Mouse (Mus musculus): ENCODE results near the gene Gnb1l. TPM values are rescaled to one million over a fixed set of nuclear protein-coding genes. Genes with fewer than 3 reads are reported as not detected.

Gnb1l gene
- 1 to 10 TPM; 6.0 to 6.7 TPM for total RNA-seq (2021)

DNA sequence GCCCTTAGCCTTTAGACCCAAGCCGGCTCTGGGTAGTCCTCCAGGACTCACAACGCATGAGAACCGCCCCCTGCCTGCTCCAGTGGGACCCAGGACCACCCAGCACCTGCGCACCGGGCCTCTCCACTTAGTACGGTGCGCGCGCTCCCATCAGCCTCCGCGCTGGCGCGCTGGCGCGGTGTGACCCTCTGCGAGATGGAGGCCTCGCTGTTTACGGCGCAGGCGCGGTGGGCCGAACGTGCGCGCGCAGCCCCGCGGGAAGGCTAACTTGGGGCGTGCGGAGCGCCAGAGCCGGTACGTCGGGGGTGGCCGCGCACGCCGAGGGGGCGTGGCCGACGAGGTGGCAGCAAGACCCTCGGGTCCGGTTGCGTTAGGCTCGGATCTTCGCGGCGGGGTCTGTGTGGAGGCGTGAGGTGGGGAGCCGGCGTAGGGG, at the start of gene Gnb1l, which contains the start of gene Rtl10:
Gene Gnb1l (plus strand): TSS at position 156 of the 433 bp plus-strand sequence.
Gene Rtl10 (plus strand): TSS at position 344 of the 433 bp plus-strand sequence.
- DNase-seq (ENCODE audit: low spot score in 2 of 2), result peak; percentile 95
- intact Hi-C loops (cut with DNase I), result loop anchor here (2.0 kb wide), 1 partner anchor 46 kb away; no protein-coding TSS in a partner anchor

DNA sequence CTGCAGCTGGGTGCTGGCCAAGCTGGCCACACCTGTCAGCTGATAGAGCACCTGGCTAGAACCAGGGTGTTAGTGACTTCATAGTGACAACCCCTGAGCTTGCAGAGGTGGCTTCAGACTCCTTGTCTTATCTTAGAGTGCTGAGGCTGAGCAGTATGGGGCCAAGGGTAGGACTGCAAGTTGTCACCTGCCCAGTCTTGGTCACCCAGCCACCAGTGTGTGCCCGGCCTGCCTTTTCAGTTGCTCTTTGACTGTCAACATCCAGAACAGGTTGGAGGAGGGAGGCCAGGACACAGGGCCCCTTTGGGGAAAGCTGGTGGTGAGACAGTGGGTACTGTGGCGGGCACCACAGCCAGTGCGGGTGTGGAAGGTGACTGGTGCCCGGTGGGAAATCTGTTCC, 49.5 kb upstream of the Gnb1l start:
- DNase-seq (ENCODE audit: low spot score in 2 of 2), result no peak
- intact Hi-C loops (cut with DNase I), result no loop called here

DNA sequence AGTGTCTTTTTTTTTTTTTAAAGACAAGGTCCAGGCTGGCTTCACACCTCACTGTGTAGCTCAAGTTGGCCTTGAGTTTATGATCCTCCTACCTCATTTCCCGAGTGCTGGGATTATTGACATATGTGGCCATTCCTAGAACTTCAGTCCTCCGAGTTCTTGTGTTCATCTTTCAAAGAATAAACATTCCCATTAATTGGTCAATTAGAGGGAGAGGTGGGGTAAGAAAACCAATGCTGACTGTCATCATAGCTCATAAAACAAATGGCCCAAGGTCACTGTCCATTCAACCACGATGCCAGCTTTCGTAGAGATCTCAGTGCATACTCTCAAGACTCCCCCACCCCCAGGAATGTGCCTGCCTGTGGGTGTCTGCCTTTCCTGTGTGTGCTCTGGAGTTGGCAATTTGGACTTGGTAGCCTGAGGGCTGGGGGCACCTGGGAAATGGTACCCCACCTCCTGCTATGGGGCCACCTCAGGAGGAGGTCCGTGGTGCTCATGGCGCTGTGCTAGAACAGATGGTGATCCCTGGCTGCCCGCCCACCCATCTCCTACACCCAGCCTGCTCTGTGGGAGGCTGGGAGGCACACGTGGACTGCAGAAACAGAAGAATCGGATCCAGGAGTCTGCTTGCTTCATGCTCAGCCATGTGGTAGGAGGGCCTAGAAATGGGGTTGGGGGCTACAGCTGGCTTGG, 46.9 kb upstream of the Gnb1l start:
- peak; percentile 68 to 89 for DNase-seq (ENCODE audit: low spot score in 2 of 2)
- intact Hi-C loops (cut with DNase I), result loop anchor here (2.0 kb wide), 1 partner anchor 47 kb away; the partner anchor contains the start of genes Gnb1l and Rtl10

DNA sequence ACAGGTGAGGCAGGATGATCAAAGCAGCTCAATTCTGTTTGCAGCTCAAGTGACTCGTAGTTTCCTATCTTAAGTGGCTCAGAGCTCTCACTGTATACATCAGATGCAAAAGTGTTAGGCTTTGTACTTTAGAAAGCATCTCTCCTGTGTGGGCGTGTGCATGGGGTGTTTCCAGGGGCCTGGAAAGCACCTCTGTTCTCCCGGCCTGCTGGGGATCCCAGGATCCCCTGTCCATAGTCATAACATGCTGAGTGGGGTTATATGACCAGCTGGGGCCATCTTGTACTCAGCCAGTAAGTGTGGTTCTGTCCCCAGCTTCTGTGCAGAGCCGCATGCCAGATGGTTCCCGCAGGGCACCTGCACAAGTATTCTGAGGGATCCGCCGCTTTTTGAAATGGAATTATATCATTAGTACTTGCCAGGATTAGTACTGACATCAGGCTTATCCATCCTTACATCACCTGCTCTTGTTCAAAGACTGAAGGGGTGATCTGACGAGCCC, 46.1 kb upstream of the Gnb1l start:
- intact Hi-C loops (cut with DNase I), result loop anchor here (2.0 kb wide), 1 partner anchor 46 kb away; the partner anchor contains the start of genes Gnb1l and Rtl10
- peak; percentile 42 to 68 for DNase-seq (ENCODE audit: low spot score in 2 of 2)

DNA sequence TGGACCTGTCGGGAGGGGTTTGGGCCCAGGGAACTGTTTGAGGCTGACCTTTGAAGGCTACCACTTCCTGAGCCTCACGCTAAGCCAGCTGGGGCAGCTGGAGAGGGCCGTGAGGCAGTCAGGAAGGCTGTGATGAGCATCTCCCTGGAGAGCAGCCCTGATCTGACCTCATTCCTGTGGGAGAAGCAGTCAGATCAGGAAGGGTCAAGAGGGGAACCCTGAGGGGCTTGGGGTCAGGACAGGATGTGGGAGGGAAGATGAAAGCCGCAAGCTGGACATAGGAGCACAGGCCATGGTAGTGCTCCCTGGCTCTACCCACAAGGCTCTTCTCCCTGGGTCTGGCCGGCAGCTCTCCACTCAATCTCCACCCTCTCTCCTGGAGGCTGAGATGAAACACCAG, 44.7 kb upstream of the Gnb1l start:
- no peak for DNase-seq (ENCODE audit: low spot score in 2 of 2)
- intact Hi-C loops (cut with DNase I), result loop anchor here (2.0 kb wide), 1 partner anchor 45 kb away; the partner anchor contains the start of genes Gnb1l and Rtl10

DNA sequence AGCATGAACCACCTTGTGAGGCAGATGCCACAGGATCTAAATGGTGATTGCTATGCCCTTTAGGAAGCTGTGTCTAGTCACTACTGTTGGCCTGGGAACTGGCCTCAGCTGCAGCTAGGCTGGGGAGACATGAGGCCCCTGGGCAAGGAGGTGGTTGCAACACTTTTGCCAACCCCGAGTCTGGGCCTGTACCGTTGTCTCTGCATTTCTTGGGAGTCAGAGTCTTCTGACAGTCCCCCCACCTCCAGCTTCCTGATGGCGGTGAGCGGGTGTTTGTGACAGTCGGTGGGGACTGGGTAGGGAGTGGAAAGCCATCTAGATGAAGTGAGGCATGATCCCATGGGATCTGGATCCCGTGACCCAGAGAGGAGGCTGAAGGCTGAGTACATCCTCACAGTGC, 43.1 kb upstream of the Gnb1l start:
- intact Hi-C loops (cut with DNase I), result no loop called here
- DNase-seq (ENCODE audit: low spot score in 2 of 2), result no peak

DNA sequence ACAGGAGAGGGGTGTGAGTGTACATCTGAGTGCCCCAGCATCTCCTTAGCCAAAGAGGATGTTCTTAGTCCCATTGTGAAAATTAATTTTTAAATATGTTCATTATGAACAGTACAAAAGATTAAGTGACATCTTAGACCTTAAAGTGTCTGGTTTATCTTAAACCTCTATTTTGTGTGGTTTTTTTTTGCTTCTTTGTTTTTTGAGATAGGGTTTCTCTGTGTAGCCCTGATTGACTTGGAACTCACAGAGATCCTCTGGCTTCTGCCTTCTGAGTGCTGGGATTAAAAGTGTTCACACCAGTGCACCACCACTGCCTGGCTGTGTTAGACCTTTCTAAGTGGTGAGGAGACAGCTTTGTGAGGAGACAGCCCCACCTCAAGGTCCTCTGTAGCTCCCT, 39.9 kb upstream of the Gnb1l start:
- no peak for DNase-seq (ENCODE audit: low spot score in 2 of 2)
- intact Hi-C loops (cut with DNase I), result no loop called here

DNA sequence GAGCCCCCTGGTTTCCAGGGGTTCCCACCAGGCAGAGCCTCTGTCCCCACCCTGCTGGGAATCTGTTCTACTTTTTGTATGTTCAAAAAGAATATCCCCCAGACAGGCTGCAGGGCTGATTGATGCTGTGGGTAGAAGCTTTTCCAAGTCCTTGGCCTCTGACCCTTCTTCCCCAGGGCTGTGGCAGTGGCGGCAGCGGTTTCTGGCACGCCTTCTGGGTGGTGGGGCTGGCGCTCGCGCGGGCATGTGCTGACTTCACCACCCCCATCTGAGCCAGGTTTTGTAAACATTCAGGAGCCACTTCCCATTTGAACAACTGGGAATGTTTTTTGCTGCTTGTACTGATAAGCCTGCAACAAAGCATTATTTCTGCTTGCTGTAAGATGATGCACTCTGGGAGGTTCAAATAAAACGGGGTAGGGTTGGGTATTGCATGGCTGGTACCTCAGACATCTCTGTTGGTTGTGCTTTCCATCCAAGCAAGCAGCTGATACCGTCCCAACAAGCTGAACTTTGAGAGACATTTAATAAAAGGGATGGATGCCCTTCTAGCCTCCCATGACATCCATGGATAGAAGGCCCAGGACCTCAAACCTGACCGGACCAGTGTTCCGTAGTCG, 39.1 kb upstream of the Gnb1l start:
- no peak for DNase-seq (ENCODE audit: low spot score in 2 of 2)
- intact Hi-C loops (cut with DNase I), result no loop called here

DNA sequence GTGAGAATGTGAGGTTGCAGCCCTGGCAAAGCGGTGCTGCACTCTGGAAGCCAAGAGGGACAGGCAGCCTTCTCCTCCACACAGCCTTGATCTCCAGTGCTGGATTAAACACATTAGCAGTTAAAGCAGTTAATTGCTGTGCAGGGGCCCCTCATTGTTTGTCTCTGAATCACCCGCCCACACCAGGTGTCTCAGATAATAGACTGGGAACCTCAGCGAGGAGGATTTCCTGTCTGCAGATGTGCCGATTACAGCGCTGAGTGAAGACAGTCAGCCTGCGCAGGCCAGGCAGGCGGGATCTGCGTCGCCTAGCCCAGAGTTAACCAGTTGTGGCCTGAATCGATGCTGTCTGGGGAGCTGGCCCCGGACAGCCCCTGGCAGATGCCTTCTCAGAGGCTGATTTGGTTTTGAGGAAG, 38.5 kb upstream of the Gnb1l start:
- intact Hi-C loops (cut with DNase I), result no loop called here
- DNase-seq (ENCODE audit: low spot score in 2 of 2), result peak in 1 of 2 experiments; percentile 22

DNA sequence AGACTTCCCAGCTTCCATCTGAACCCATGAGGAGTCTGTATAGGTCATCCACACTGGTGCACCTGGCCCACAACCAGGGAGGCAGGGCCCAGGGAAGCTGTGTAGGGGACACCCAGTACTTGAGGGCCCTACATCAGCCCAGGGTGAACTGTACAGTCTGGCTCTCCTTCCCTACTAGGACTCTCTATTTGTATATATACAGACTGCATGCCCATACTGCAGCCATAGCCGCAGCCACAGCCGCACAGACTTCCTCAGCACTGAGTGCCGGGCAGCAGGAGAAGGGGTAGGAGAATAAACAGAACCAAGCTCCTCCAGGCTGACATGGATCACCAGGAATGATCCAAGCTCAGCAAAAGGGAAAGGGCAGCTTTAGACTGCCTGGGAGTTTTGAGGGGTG, 37.7 kb upstream of the Gnb1l start:
- intact Hi-C loops (cut with DNase I), result no loop called here
- DNase-seq (ENCODE audit: low spot score in 2 of 2), result no peak

DNA sequence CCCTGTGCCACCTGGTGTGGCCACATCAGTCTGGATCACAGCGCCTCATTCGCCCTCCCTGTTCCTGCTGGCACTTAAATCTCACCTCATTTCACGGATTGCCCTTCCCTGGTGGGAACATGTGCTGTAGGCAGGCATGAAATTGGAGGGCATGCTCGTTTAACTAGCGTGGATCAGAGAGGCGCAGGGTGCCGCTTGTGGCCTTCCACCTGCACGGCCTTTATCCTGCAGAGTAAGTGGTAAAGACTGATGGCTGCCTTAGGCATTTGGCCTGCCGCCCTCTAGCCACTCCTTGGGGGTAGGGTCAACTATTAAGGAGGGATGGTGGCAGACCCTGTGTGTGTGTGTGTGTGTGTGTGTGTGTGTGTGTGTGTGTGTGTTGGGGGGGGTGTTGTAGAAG, 36.5 kb upstream of the Gnb1l start:
- intact Hi-C loops (cut with DNase I), result no loop called here
- no peak for DNase-seq (ENCODE audit: low spot score in 2 of 2)

DNA sequence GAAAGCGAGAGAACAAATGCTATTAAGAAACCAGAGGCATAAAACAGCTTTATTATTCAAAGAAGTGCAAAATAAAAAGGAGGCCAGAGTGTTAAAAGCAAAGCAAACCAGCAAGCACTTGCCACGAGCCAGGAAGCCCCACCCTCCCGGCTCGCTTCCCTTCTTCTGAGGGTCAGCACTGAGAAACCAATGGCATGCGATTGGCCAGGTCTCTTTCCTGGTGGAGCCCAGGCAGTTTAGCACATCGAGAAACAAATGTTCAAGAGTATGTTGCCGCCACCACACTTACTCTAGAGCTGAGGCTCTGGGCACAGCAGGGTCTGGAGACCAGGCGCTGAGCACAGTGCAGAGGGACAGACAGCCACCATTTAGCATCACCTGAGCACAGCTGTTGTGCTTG, 35.9 kb upstream of the Gnb1l start:
- intact Hi-C loops (cut with DNase I), result no loop called here
- no peak for DNase-seq (ENCODE audit: low spot score in 2 of 2)

DNA sequence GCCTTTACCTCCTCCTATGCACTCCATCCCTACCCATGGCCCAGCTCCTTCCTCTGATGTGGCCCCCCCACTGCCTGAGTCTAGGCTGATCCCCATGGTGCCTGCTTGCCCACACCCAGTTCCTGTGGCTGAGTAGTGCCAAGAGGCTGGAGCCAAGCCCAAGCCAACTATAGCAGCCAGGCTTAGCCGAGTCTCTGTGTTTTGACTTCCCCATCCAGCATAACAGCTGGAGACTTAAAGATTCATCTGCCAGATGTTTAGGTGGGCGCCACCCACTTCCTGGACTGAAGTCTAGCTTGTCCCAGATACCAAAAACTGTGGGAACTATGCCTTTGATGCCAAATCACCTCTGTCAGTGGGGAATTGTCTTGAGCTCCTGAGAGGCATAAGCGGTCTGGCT, 34.2 kb upstream of the Gnb1l start:
- intact Hi-C loops (cut with DNase I), result no loop called here
- DNase-seq (ENCODE audit: low spot score in 2 of 2), result peak in 1 of 2 experiments; percentile 53

DNA sequence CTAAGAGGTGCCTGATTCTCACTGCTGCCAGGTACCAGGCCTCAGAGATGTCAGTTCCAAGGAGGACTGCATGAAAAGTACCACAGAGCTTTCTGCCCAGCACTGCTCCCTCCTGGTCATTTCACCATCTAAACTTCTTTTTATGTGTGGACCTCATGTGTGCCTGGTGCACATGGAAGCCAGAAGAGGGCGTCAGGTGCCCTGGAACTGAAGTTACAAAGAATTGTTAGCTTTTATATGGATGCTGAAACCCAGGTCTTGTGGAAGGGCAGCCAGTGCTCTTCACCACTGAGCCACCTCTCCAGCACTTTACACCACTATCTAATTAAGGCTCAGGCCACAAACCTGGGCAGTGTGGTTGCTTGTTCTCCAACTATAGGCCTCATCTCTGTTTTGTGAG, 27.7 kb upstream of the Gnb1l start:
- intact Hi-C loops (cut with DNase I), result no loop called here
- DNase-seq (ENCODE audit: low spot score in 2 of 2), result no peak

DNA sequence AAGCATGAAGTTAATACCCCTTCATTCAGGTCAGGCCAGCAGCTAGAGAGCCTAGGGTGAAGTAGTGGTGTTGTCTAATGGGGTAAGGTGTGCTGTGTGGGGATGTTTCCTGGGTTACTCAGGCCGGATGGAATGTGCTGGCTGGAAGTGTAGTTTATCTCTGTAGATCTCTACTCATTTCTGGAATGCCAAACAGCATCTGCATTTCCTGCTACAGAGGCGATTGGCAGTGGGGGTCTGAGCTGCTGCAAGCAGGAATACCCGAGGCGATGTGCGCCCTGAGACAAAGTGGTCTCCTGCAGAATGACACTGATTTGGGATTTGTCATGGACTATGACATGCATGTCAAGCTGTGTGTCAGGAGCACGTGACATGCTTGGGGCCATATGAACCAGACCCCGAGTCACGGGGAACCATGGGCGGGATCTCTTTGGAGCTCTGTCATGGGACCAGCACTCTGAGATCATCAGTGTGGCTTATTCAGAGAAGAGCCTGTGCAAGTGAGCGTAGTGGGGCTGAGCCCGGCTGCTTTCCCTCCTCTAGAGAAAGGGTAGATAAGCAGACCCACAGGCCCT, 27.0 kb upstream of the Gnb1l start:
- DNase-seq (ENCODE audit: low spot score in 2 of 2), result no peak
- intact Hi-C loops (cut with DNase I), result no loop called here

DNA sequence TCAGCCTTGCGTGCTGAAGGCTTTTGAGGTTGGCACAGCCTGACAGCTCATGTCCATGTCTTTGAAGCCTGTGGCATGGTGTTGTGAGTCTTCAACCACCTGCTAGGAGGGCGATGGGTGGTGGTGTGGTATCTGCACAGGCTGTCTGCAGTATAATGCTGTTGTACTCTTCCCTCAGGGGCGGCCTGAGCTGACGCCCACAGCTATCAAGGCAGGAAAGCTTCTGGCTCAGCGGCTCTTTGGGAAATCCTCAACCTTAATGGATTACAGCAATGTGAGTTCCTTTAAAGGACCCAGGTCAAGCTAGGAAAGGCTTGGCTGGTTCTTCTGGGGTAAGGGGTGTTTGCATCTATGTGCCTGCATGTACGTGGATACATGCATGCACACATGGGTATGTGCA, 26.5 kb upstream of the Gnb1l start:
- intact Hi-C loops (cut with DNase I), result no loop called here
- DNase-seq (ENCODE audit: low spot score in 2 of 2), result no peak

DNA sequence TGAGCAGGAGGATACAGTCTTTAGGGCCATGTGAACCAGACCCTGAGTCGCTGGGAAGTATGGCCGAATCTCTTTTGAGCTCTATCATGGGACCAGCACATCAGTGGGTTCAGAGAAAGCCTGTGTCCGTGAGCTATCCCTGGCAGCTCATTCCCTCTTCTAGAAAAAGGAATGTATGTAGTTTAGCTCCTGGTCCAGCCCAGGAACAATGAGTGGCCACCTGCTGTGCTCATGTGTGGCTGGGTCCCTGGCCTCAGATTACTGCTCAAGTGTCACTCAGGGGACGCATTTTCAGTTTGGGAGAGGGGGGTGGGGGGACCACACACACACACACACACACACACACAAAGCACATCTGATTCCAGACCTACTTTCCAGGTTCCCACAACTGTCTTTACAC, 26.1 kb upstream of the Gnb1l start:
- intact Hi-C loops (cut with DNase I), result no loop called here
- DNase-seq (ENCODE audit: low spot score in 2 of 2), result no peak

DNA sequence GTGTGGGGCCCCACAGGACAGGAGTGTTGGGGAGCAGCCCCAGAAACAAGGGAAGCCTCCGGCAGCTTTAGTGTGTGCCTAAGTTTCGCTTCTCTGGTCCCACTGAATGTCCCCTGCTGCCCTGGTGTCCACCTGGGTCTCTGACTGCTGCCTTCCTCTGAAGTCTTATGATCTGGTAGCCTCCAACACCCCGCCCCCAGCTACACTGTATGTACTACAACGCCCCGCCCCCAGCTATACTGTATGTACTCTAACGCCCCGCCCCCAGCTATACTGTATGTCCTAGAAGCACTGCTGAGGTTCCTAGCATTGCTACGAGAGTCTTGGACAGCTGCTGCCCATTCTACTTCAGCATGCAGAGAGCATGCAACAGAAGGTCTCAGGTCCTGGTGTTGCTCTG, 25.5 kb upstream of the Gnb1l start:
- no peak for DNase-seq (ENCODE audit: low spot score in 2 of 2)
- intact Hi-C loops (cut with DNase I), result no loop called here

DNA sequence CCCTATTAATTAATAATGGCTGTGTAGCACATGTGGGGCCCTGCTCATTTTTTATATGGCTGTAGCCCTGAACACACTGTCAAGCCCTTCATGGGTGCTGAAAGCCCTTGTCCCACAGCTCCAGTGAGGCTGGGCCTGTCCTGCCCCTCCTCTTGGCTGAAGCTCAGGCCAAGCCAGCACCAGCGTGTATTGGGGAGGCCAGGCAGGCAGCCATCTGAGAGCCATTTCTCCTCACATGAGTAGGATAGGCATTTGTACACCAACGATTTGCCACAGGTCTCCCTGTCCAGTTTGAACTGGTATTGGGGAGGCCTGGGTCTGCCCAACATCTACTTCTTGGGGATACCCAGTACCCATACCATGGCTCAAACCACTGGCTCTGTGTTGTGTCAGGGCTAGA, 24.5 kb upstream of the Gnb1l start:
- DNase-seq (ENCODE audit: low spot score in 2 of 2), result no peak
- intact Hi-C loops (cut with DNase I), result no loop called here

DNA sequence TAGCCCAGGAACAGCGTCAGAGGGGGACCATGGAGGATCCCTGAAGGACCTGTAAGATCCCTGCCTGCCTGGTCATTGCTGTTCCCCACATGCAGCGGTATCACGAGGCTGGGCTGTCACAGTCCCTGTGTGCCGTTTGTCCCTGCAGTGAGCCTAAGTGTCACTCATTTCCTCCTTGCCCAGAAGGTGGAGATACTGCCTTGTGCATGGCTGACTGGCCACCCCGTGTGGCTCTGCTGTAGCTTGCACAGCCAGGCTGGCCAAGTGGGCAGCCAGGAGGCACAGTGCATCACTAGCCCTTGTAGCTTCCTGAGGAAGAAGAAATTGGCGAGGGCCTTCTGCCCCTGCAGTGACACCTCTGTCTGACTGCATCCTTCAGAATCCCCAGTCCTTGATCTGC, 20.5 kb upstream of the Gnb1l start:
- intact Hi-C loops (cut with DNase I), result no loop called here
- DNase-seq (ENCODE audit: low spot score in 2 of 2), result no peak

DNA sequence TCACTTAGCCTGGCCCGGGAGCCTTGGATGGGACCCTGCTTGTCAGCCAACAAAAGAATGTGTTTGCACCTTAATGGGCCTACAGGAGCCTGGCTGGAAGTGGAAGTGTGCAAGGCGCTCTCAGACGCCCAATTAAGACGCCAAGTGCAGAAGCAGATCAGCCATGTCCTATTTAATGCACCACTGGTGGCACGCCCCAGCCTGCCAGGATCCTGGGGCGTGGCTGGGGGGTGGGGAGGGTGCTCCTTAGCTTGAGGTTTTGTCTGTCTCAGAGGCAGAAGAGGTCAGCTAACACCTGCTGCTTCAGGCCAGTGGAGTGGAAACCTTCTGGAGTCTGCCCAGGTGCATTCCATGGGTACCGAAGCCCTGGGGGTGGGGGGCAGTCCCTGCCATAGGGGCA, 18.8 kb upstream of the Gnb1l start:
- no peak for DNase-seq (ENCODE audit: low spot score in 2 of 2)
- intact Hi-C loops (cut with DNase I), result no loop called here
